Mouse (Mus musculus) right cerebral cortex, adult 2 months (tissue): ENCODE data around the gene Akr1d1.
A peak's percentile ranks its signal among the peaks of the same experiment; 100 is the strongest.

ENCODE experiments used
- DNase-seq, 2 experiments: peaks; one replicate each; pipeline ENCODE4 v3.0.0; 2021 to 2022; ENCODE audit warnings: low spot score in 2 of 2

Akr1d1 gene

DNA sequence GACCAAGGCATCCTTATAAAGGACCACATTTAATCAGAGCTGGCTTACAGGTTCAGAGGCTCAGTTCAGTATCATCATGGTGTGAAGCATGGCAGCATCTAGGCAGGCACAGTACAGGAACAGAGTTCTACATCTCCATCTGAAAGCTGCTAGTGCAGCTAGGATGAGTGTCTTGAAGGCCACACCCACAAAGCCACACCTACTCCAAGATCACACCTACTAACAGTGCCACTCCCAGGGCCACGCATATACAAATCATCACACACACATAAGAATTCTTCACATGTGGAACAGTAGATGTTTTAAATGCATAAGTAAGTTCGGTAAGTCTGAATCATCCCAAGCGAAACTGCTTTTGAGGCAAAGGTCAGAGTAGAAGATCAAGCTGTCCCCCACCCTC, 33.9 kb downstream of the Akr1d1 start:
- no peak for DNase-seq

DNA sequence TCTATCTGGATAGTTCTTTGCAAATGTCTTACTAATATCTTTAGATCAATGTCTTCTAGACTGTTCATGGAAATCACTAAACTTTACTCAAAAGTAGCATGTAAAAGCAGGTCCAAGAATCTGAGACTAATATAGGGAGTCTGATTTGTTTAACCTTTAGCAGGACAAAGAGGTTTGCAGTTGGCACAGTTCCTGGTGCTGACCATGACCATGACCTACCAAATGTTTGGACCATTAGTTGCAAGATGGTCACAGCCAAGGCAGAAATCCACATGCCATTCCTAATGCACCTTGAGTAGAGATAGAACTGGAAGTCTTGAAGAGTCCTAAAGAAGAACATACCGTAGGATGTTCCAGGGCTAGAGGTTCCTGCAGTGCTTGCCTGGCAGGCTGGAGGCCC, 37.4 kb downstream of the Akr1d1 start:
- DNase-seq, result no peak

DNA sequence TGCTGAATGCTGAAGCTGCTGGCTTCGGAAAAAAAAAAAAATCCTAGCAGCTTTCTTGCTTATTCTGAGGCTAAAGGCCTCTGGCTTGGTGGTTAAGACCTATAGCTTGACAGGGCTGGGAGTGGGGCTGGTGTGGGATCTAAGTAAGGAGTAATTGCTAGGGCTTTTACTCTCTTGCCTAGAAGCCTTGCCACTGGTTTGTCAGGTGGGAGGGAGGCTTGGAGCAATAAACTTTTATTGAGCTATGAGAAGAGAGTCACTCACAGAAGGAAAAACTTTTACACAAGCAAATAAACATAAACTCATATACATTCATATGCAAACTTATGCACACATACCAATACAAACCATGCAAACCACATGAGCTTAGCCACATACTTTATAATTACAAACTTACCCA, 42.0 kb downstream of the Akr1d1 start:
- no peak for DNase-seq

DNA sequence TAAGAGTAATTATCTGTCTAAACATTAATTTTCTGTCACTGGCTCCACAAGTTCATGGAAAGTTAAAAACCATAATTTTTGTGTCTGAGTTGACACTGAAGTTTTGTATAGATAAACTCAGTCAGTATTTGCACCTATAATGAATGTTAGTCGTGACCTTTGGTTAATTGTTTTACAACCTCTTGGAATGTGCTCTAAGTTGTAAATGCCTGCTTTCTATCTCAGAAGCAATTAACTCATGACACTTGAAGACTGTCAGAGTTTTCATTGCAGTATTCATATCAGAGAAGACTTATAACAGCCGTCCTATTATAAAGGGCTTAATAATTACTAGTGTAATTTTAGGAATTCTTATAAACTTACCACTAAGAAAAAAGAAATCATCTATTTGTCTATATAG, 43.0 kb downstream of the Akr1d1 start:
- DNase-seq, result no peak

DNA sequence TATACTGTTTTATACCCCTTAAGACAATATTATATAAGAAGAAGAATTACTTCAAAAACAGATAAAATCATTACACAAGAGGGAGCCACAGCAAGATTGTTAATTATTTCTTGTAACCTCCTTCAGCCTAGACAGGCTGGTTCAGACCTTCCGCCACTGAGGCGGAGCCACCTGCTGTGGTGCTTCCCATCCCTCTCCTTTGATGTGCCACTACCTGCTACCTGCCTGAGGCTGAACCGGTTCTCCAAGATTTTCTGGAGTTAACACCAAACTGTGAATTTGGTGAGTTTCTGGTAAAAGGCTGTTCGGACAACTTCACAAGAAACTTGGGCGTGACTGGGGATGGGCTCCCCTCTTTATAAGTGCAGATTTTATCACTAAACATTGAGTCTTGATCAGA, 50.5 kb downstream of the Akr1d1 start:
- DNase-seq, result no peak

DNA sequence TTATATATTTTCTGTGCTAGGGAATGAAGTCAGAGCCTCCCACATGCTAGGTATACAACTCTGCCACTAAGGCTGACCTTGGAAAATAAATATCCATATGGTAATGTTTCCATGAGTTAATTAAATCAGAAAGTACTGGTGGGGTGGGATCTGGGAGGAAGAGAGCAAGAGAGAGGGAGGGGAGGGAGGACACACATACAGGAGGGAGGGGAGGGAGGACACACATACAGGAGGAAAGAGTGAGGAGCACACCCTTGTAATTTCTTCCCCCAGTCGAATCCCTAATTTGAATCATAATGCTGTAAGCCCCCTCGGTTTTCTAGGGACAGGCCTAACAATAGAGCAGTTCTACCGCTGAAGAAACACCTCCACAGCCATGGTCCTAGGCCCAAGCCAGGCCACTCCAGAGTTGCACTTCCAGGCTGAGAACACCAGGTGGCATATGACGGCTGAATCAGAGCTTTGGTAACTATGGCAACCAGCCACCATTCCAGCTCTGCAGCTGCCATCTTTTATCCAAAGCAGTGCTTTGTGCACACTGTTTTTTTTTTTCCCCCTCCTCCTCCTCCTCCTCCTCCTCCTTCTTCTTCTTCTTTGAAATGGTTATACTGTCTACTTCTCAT, 59.5 kb downstream of the Akr1d1 start:
- DNase-seq, result peak; percentile 63 to 65

DNA sequence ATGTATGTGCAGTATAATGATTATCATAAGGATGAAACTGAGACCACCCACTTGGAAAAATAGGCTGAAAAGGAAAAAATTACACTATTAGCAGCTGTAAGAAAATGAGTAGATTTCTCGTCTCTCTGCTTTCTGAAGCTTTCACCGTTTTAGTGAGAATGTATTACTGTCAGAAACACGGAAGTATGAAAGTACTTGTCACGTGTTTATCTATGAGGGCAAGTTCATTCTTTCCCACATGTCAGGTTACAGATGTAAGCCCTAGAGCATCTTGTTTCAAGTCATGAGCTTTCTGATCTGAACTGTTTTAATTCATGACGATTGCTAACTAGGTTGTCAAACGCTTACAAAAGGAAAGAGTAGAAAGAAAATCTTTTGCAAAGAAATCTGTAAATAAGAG, 60.8 kb downstream of the Akr1d1 start:
- no peak for DNase-seq

DNA sequence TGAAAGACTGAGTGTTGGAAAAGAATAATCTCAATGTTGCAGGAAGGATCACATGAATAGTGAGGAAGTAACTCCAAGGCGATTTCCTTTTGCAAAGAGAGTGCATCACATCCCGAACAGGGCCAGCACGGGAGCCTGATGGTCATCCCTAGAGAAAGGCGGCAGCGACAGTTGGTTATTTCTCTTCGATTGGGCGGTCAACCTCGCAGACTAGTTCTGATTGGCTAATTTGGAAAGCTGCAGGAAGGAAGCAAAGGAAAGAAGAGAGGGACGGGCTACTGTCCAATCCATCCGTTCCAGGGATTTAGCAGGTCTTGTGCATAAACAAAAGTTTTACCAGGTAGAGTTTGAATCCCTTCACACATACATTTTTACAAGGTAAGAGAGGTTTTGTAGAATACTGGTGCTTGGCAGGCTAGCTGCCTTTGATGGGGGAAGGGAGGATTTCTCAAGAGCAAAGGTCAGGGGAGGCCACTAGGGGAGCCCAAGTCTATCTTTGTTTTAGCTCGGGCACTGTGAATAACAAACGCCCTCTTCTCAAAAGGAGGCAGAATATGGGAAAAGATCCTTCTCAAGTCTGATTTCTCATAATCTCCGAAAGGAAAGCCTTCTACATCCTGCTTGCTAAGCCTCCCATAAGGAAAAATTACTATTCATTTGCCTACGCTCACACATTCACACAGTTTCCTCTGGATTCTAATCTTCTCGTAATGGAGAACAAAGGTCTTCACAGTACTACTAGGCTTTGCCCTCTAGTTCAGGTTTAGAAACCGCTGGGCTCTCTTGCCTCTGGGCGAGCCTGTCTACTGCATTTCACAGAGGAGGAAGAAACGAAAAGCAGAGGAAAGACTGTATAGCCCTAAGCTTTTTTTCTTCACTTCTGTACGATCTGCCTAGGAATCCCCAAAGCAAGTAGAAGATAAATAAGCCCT, 62.4 kb downstream of the Akr1d1 start:
- DNase-seq, result peak; percentile 10 to 32

DNA sequence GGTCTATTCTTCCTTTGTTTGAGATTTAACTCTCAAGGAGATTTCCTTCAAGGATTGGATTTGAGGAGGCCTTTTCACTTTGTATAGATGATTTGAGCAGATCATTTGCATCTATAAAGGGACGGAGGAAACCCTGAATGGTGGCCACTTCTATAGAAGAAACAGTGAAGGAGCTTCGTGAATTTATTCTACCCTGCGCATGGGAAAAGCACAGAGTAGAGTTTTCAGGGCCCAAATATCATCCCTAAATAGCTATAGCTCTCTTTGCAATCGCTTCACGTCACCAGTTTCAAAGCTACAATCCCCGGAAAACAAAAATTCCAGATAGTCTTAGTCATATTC, 63.0 kb downstream of the Akr1d1 start:
- no peak for DNase-seq

DNA sequence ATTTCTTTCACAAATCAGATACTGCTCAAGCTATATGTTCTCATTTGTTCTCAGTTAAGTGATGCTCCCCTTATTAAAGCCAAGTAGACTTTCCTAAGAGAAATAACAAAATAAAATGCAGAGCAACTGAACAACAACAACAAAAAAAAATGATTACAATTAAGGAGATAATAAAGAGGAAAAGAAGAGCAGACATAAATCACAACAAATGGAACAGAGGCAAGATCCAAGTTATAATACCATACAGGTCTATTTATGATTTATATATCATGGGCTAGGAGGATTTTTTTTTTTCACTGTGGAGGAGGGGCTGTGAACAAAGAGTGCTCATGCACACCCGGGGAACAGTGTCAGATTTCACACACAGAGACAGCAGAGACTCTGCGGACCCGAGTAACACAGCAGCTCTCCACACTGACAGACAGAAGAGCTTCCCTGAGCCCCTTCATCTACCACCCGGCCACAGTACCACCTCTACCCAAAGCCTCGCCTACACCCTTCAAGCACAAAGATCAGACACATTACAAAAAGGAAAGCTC, 63.6 kb downstream of the Akr1d1 start:
- DNase-seq, result no peak

DNA sequence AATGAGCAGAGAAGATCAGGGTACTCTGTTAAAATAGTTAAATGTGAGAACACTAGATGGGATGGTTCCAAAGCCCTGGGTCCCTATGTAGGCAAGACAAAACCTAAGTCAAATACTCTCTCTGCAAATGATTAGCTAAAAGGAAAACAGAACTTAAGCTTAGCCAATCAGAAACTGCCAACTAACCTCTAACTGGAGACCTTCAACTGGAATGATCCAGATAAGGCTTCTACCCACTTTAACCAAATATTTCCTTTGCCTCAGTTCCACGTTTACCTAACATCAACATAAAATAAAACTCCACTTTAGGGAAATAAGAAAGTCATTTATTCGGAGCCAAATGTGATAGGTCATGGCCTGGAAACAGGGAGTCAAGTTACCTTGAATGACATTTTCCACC, 67.1 kb downstream of the Akr1d1 start:
- DNase-seq, result no peak

DNA sequence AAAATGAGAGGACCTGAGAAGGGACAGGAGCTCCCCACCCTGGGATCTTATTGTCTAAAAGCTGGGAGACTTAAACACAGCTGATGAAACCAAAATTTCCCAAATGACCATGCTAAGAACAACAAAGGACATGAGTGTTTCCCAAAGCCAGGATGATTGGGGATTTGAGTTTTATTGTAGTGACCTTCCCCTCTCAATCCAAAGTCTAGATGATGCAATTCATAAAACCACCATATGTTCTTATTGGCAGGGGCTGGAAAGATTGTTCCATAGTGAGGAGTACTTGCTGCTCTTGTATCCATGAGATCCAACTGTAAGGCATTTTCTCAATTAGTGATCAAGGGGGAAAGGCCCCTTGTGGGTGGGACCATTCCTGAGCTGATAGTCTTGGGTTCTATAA, 68.1 kb downstream of the Akr1d1 start:
- no peak for DNase-seq

DNA sequence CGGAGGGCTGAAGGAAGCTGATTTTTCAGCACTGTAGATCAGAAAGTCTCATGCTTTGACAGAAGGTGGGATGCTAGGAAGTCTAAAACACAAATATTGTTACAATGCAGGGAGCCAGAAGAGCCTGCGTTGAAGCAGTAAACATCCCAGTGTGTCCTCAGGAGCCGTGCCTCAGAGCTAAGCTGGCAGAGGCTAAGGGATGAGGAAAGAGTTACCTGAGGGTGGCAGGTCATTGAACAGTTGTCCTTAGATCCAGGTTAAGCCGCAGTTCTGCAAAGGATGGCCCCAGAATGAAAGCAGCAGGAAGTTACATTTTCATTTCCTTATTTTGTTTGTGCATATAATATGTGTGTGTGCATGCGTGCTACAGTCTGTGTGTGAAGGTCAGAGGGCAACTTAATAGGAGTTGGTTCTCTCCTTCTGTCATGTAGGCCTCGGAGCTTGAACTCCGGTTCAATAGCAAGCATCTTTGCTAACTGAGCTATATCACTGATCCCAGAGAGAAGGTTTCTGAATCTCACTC, 71.1 kb downstream of the Akr1d1 start:
- no peak for DNase-seq

DNA sequence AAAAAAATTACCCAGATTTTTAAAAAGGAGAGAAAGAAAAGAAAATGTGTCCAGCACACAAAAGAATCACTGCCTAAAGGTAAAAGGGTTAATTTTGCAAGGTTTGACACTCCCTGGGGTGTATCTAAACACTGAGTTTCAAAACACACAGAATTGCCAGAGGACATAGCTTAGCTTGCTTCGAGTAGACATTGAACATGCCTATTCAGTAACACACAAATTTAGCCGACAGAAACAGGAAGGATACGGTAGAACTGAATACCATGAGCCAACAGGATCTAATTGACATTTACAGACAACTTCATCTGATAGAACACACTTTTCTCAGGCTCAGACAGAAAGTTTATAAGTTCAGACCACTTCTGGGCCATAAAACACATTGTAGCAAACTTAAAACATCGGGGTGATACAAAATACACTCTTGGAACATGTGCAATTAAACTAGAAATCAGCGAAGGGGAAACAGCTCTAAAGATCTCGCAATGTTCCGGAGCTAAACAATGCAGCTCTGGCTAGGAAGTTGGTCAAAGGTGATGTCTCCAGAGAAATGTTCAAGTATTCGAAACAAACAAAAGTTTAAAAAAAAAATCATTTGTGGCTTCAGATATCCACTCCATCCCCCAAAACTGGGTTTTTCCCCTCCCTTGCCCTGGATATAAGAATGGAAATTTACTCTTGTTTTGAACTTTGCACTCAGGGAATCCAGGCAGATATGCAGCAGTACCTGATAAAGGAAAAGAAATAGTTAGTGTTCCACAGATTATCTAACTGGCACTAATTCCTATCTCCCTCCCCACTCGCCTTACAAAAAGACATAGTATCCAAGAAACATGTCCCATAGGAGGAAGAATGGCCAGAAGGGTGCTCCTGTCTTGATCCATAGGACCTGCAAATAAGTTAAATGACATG, 73.1 kb downstream of the Akr1d1 start:
- no peak for DNase-seq

DNA sequence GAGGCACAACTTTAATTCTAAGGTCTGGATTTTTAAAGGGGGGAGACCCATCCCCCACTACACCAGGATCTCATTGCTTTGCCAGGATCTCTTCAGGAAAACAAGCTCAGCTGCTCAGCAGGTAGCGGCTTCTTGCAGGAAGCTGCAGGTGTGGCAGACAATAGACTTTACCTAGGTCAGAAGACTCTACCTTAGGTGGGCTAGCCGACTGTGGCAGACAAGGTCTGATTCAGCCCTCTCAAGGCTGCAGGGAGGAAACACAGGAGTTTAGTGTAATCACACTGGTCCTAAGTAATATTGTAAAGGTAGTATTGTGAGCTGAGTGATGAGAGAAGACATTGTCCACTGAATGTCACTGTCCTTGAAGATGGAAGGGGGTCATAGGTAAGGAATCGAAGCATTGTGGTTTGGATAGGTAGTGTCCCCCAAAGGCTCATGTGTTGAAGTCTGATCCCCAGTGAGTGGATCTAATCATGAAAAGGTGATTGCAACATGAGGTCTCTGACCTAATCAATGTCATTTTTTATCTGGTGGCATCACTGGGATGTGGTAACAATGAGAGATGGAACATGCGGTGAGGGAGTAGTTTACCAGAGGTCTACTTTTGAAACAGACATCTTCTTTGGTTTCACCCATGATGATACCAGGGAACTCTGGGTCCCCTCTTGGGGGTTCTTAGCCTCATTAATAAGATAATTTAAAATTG, 74.4 kb downstream of the Akr1d1 start:
- no peak for DNase-seq

DNA sequence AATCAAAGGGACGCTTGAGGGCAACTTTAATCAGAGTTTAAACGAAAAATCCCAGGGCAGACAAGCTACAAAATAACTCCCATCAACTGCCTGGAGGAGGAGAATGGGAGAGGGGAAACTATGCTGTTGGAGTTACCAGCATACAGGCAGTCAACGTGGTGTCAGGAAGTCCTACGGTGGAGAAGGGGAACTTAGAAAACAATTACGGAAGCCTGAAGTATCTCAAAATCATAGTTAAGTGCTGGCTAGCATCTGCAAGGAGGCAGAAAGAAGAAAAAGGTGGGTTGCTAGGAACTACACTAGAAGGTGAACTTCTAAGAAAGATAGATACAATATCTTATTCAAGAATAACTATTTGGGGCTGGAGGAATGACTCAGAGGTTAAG, 74.9 kb downstream of the Akr1d1 start:
- no peak for DNase-seq

DNA sequence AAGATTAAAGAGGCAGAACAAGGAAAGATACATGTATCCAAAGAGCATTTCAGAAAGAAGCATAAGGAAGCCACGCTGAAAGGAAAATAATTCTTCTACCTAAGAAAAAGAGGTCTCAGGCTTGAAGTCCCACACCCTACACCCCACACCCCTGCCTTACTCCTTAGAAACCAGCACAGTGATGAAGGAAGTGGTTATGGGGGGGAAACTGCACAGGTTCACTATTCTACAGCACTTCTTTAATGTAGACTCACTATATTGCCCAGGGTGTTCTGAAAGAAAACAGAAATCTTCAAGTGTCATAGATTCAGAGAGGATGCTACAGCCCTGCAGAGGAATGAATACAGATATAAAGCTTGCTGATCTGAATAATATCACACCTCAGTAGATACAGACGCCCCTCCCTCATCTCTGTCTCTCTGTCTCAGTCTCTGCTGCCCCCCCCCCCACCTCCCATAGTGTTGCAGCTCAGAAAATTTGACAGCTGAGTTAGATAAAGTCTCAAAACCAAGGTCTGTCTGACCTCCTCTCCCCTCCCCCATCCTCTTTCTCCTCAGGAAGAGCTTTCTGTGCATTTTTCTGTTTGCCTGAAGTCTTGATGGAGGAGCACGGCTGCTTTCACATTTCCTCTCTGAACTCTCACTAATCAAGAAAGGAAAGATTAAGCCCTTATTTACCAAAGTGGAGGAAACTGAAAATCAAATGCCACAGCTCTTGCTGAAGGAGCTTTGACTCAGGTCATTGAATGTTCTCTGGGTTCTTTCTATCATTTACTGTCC, 77.7 kb downstream of the Akr1d1 start:
- DNase-seq, result no peak

DNA sequence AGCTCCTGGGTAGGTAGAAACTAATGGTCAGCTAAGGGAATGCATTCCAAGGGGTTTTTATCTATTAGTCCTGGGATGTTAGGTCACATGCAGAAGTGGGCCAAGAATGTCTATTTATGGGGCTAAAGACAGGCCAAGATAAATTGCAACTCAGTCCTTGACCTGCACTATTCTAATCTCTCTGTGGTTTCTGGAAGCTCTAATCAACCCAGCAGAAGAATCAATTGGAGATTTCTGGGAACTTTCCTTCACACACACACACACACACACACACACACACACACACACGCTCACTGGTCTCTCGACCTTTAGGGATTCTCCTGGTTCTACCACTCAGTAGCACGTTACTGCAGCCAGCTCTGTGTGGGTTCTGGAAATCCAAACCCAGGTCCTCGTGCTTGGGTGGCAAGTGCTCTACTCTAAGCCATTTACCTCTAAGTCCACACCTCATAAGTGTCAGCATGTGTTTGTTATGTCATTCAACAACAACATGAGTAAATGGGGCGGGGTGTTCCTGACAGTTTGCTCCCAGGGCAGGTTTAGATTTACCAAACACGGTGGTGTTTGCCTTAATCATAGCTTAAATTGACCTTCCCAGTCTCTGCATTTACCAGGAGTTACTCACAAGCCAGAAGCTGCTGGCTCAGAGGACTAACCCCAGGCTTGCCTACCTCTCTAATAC, 82.8 kb downstream of the Akr1d1 start:
- no peak for DNase-seq

DNA sequence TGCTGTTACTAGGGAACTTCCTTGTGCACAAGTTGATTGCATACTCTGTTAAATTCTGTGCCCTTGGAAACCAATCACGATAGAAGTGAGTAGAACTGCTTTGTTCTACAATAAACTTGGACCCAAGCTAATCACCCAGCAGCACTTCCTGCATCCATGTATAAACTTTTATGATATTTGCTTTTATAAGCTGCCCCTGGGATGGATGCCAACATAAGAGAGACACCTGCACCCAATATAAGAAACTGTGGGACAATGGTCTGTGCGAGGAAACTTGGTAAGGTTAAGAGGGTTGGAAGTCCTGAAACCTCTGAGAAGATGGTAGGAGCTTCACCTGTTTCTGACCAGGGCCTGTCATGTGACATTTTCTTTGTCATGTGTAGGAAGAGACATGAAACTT, 85.5 kb downstream of the Akr1d1 start:
- no peak for DNase-seq

DNA sequence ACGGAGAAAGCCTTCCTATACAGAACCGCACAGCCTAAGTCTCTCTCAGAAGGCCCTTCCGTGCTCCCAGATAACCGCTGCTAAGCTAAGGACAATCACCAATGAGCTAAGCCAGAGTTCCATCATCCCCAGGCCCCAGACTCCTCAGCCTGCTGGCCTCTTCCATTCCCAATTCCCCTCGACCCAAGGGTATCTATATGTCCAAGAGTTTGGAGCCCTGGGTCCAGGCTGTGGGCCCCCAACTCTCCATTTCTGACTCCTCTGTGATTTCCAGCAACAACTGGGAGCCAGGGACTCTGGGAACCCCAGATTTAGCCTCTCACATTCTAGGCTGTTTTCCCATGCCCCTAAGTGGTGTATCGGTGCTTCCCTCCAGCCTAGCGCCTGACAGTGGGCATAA, 86.2 kb downstream of the Akr1d1 start:
- no peak for DNase-seq
